Mouse (Mus musculus): ENCODE measurements around the gene Arhgap44.

DNA sequence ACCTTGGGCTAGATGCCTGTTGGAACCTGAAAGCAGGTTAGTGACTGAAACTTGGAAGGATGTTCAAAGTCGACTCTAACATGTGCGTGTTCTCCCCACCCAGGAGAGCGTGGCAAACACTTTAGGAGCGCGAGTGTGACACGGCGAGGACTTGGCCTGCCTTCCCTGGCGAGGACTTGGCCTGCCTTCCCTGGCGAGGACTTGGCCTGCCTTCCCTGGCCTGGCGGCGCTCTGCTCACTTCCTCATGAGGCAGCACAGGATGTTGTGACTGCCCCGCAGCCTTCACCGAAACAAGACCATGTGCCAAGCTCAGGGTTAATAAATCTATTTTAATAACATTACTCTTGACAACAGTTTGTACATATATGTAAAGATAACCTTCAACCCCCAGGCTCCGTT, 161.0 kb downstream of the Arhgap44 start:
- TF ChIP-seq USF1 (IDR thresholded peaks at IDR 0.05; ENCODE audit: low read depth) (no peak), CTCF (IDR thresholded peaks at IDR 0.05; ENCODE audit: control insufficient read depth, insufficient read depth, insufficient read length) (no peak), MYOG (IDR thresholded peaks at IDR 0.05; ENCODE audit: control insufficient read depth, extremely low read depth, insufficient read length) (no peak), CEBPB (IDR thresholded peaks at IDR 0.05; ENCODE audit: low read depth) (no peak)
